Mouse (Mus musculus) spleen, adult 2 months (tissue): Measurements from ENCODE around the gene Sohlh1. TPM values are rescaled to one million over a fixed set of nuclear protein-coding genes. Genes with fewer than 3 reads are reported as not detected.
A peak's percentile ranks its signal among the peaks of the same experiment; 100 is the strongest.

Experiments
- DNase-seq, 2 experiments: peaks; one replicate each; pipeline versions ENCODE4 v3.0.0 to v3.0.0-alpha.2; 2012 to 2021; ENCODE audit warnings: low spot score in 2 of 2, low read depth in 1 of 2
- H3K27ac ChIP-seq: fragments of 200-500 bp; 2 replicates; pipeline ENCODE4 v1.5.1; 2012; ENCODE audit warnings: low read length, inconsistent platforms; ENCODE audit not compliant: insufficient read depth
- H3K27me3 ChIP-seq: fragments of 200-500 bp; 2 replicates; pipeline ENCODE4 v1.6.1; 2012; ENCODE audit warnings: mild to moderate bottlenecking, moderate library complexity, low read length, inconsistent platforms; ENCODE audit not compliant: control insufficient read depth, insufficient read depth
- H3K36me3 ChIP-seq: fragments of 200-500 bp; 2 replicates; pipeline ENCODE4 v1.6.1; 2012; ENCODE audit warnings: mild to moderate bottlenecking, low read length, inconsistent platforms; ENCODE audit not compliant: control insufficient read depth, insufficient read depth
- H3K4me1 ChIP-seq: fragments of 200-500 bp; 2 replicates; pipeline ENCODE4 v1.6.1; 2011; ENCODE audit warnings: inconsistent platforms; ENCODE audit not compliant: control insufficient read depth, insufficient read depth, insufficient read length
- H3K4me3 ChIP-seq: fragments of 200-500 bp; 2 replicates; pipeline ENCODE4 v1.5.1; 2011; ENCODE audit warnings: mild to moderate bottlenecking, inconsistent platforms; ENCODE audit not compliant: insufficient read depth, insufficient read length; ENCODE audit errors: extremely low read depth
- CTCF ChIP-seq: fragments of 200-500 bp; IDR thresholded peaks from 2 replicates; pipeline ENCODE4 v1.5.1; 2011; ENCODE audit warnings: mild to moderate bottlenecking, inconsistent platforms; ENCODE audit not compliant: insufficient read depth, insufficient read length, insufficient replicate concordance; ENCODE audit errors: extremely low read depth
- POLR2A ChIP-seq: fragments of 200-500 bp; IDR thresholded peaks from 2 replicates; pipeline ENCODE4 v1.6.1; 2011; ENCODE audit warnings: low read depth, low read length, inconsistent platforms
- WGBS: fragments of 180-500 bp; shearing (Covaris S2); methylation state at CpG from one replicate; pipeline ENCODE4 v1.1.7; 2018; 5-methylcytosine and 5-hydroxymethylcytosine counted together
- polyA plus RNA-seq: library from polyadenylated mRNA; depleted of rRNA; stranded (reverse); fragments of >200 nt; gene quantifications from 2 replicates; pipeline ENCODE4 v1.2.3, GENCODE M21; 2012

Sohlh1 gene
- polyA plus RNA-seq, 1 experiment = not detected

DNA sequence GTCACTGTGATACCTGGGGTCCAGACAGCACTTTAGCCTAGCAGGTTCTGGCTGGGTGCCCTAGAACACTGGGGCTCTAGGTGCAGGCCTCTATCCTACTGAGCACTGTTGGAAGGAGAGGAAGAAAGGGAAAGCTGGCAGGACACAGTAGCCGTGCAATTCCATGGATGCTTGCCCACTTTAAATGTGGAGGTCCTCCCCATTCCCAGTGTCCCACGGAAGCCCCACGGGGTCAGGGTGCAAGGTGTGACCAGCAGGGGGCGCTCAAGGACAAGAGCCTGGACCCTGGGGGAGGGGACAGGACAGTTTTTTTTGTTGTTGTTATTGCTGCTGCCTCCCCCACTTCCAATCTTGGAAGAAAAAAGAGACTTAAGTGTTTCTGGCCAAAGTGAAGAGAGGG lies 3.3 kb upstream of the Sohlh1 start:
- Histone ChIP-seq H3K36me3 (no peaks in the 10 kb centered on the region), H3K4me3 (no peak overlapping the region), H3K27me3 (no peaks in the 10 kb centered on the region), H3K4me1 (peaks cover 3% of the 10 kb centered on the region; the same call in 1 of the 2 replicates), H3K27ac (no peak overlapping the region)
- TF ChIP-seq CTCF = peak; percentile 83
- no peak for TF ChIP-seq POLR2A
- peak in 1 of 2 experiments; percentile 45 for DNase-seq
- 15% methylated on average over 4 of the region's 4 CpGs for WGBS

DNA sequence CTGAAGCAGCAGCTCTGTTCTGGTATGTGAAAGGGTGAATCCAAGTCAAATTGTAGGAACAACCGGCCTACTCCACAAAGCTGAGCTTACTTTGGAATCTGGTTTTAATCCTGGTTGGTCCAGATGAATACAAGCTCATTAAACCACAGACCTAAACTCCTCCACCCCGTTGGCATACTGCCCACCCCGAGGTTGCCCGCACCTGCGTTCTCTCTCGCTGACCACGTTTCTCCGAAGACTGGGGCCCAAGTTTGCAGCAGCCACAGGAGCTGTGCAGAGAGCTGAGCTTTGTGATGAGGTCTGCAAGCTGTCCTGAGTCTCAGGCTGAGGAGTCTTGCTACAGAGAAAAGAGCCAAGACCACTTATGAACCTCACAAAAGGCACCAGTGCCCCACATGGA lies 532 bp downstream of the Sohlh1 start:
- Histone ChIP-seq H3K36me3 (no peaks in the 10 kb centered on the region), H3K4me3 (no peak overlapping the region), H3K27me3 (no peaks in the 10 kb centered on the region), H3K27ac (no peak overlapping the region), H3K4me1 (no peaks in the 10 kb centered on the region)
- DNase-seq = no peak
- 30% methylated on average over 8 of the region's 8 CpGs for WGBS
- TF ChIP-seq POLR2A (no peak), CTCF (no peak)

DNA sequence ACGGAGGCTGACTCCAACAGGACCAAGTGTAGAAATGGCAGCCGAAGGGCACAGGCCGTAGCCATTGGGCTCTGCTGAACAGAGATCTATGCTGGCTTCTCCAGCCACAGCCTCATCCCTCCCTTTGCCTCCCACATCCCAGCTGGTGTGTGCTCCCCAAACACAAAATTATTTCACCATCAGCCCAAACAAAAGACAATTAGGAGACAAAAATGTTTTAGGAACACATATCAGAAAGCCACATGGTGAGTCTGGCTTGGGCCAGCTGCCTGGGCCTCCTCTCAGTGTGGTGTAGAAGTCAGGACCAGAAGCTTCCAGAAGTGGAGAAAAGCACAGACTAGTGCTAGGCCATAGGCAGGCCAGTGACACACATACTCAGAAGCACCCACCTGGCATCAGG lies 3.0 kb downstream of the Sohlh1 start:
- Histone ChIP-seq H3K27ac (no peak overlapping the region), H3K4me1 (no peaks in the 10 kb centered on the region), H3K4me3 (no peak overlapping the region), H3K27me3 (no peaks in the 10 kb centered on the region), H3K36me3 (no peaks in the 10 kb centered on the region)
- no peak for DNase-seq
- 90% methylated on average over 3 of the region's 3 CpGs for WGBS
- TF ChIP-seq POLR2A (no peak), CTCF (no peak)

DNA sequence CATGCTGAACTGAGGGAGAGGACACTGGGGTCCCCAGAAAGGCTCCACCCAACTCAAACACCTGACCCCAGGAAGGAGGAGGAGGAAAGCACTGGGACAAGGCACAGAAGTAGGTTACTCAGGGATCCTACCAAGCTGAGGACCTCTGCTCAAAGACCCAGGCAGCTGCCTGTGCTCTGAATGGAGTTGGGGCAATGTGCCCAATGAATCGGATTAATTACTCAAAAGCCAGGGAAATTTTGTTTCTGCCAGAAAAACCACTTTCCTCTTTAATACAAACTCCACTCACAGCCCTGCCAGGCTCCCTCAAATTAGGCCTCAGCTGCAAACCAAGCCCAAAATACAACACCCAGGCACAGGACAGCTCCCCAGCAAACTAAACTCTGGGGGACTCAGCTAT lies 4.3 kb downstream of the Sohlh1 start:
- no peaks in the 10 kb centered on the region for H3K27me3 ChIP-seq

DNA sequence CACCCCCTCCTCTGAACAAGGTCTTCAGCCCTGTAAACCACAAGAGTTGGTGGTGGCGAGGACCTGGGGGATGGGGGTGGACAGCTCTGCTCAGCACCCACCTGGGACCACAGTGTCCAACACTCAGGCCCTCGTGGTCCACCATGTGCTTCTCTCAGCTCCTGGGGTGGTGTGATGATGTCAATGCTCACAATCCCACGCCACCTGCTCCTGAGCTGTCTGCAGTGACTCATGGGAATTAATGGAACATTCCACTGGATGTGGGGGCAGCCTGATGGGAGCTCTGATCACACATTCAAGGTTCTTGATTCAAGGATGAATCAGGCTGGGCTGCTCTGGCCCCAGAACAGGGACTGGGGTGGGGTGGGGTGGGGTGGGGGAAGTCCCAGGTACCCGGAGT lies 4.9 kb downstream of the Sohlh1 start:
- 68% methylated on average over 4 of the region's 4 CpGs for WGBS

More for the DNA sequence above, 4.3 kb downstream of the Sohlh1 start:
- TF ChIP-seq CTCF = no peak
- TF ChIP-seq POLR2A = no peak
- Histone ChIP-seq H3K27ac (no peak overlapping the region), H3K4me3 (no peak overlapping the region), H3K4me1 (no peaks in the 10 kb centered on the region), H3K36me3 (no peaks in the 10 kb centered on the region)
- DNase-seq = no peak
- WGBS = 84% methylated on average over 1 of the region's 1 CpGs

DNA sequence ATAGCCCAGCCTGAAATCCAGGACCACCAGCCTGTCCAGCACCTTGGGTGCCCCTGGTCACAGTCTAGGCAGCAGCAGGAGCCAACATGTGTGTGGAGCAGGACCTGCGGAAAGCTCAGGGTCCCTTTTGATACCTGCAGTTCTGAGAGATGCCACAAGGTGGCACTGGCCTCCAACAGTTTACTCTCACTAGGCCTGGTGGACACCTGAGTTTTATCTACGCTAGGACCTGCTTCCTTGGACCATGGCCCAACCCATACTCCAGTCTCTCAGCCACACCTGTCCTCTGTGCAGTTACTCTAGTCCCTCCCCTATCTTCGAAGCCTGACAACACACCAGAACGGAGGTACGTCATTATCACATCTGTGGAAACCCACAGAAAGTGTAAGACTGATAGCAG lies 10.8 kb downstream of the Sohlh1 start:
- Histone ChIP-seq H3K36me3 (no peaks in the 10 kb centered on the region), H3K27me3 (no peaks in the 10 kb centered on the region), H3K4me3 (no peak overlapping the region), H3K27ac (no peak overlapping the region), H3K4me1 (no peaks in the 10 kb centered on the region)
- TF ChIP-seq POLR2A (no peak), CTCF (peak; percentile 74; the same call in 1 of the 2 replicates)
- DNase-seq = peak in 1 of 2 experiments; percentile 49
- WGBS = 46% methylated on average over 5 of the region's 5 CpGs

More for the DNA sequence above, 4.9 kb downstream of the Sohlh1 start:
- no peak overlapping the region for H3K27ac ChIP-seq
- H3K27me3 ChIP-seq = no peaks in the 10 kb centered on the region
- no peaks in the 10 kb centered on the region for H3K36me3 ChIP-seq
- no peak overlapping the region for H3K4me3 ChIP-seq
- DNase-seq = no peak
- no peaks in the 10 kb centered on the region for H3K4me1 ChIP-seq
- TF ChIP-seq CTCF (no peak), POLR2A (no peak)

DNA sequence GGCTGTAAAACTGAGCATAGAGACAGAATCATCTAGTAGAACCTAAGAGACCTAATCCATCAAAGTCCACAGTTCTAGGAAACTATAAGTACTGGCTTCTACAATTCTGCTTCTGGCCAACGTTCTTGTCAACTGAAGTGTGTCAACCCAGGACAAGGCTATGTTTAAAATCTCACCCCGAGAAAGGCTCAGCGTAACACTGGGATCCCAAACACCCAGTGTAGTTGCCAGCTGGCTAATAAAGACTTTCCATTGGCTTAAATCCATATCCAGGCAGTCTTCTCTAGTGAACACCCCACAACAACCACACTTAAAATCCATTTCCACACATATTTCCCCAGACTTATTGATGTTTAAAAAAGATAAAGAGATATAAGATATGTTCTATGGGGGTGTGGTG lies 16.3 kb downstream of the Sohlh1 start:
- WGBS = 89% methylated on average over 3 of the region's 3 CpGs
- H3K36me3 ChIP-seq = no peaks in the 10 kb centered on the region
- no peak overlapping the region for H3K27ac ChIP-seq
- no peak overlapping the region for H3K4me3 ChIP-seq
- no peak for DNase-seq
- no peaks in the 10 kb centered on the region for H3K27me3 ChIP-seq
- TF ChIP-seq CTCF = no peak
- TF ChIP-seq POLR2A = no peak
- H3K4me1 ChIP-seq = no peaks in the 10 kb centered on the region
